ENCODE assay signal across 8 mouse cellular contexts in the genomic region with DNA sequence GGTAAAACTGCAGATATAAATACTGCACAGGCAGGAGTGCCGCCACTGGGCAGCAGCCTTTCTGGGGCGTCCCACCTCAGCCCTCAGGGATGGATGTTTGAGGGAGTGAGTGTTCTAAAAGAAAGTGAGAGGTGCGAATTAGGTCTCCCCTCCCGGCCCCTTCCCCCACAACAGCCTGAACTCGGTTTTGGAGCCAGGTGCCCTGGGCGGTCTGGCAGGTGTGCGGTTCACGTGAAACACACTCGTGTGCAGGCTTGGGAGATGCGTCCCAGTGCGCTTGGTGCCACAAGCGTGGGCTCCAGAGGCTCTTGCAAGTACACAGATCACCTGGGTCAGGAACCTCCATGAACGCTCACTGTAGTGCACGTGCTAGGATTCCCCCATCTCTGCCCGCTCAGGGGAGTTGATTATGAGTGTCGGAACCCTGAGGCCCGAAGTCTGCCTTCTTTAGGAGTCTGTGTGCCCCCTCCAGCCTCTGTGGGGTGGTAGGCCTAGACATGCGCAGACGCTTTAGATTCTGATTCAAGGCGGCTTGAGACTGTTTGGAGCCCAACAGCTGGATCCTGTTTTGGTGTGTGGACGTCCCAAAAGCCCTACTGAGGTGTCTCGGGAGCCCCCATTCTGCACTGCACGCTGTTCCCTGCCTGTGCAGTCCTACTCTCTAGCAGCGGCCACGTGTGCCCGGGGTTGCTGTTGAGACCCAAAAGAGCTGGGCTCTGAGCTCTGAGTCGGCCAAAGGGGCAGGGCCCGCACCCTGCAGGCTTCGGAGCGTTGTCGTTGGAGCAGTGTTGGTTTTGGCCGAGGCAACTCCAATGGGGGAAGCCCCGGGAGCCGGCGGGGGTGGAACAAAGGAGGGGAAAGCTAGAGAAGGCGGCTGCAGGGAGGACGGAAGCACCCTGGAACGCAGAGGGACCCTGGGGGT. TPM values are rescaled to one million over a fixed set of nuclear protein-coding genes. Genes with fewer than 3 reads are reported as not detected.
DNase-seq lines count a peak whose midpoint lies in the region; ATAC-seq and TF ChIP-seq lines count a peak whose summit lies in the region.

No protein-coding gene starts in this region.

- H3K4me1 ChIP-seq in cerebellum, adult 2 months (ENCODE audit: control insufficient read depth, insufficient read depth, low read length), result peaks cover 77% of the 10 kb centered on the region
- H3K4me1 ChIP-seq in heart, adult 2 months (ENCODE audit: control insufficient read depth, insufficient read depth, low read length), result peaks cover 41% of the 10 kb centered on the region

- 20% methylated on average over 38 of the region's 38 CpGs for WGBS in cerebellum, adult 2 months
- 41% methylated on average over 38 of the region's 38 CpGs for WGBS in heart, adult 2 months

- no peak for TF ChIP-seq POLR2A in cerebellum, adult 2 months (IDR thresholded peaks at IDR 0.05; ENCODE audit: borderline replicate concordance, insufficient read depth, low read length)
- TF ChIP-seq POLR2A in heart, adult 2 months (IDR thresholded peaks at IDR 0.05; ENCODE audit: insufficient read depth, low read depth, low read length), result 0 out of 2 replicates have a peak, but pooled peaks have one; percentile 26

- H3K4me3 ChIP-seq in layer of hippocampus, adult 2 months, result peak overlapping the region; percentile 36
- peak overlapping the region; percentile 64 for H3K4me3 ChIP-seq in cerebellum, adult 2 months (replicated peaks; ENCODE audit: insufficient read depth, low read depth, low read length)
- no peak overlapping the region for H3K4me3 ChIP-seq in heart, adult 2 months

- no peak for ATAC-seq in monocyte, adult 5-6 weeks (replicated peaks; ENCODE audit: insufficient number of reproducible peaks, low FRiP score, low TSS enrichment, poor library complexity, severe bottlenecking)

- TF ChIP-seq EP300 in heart, adult 2 months (IDR thresholded peaks at IDR 0.05; ENCODE audit: insufficient read depth, low read depth, low read length), result no peak

- H3K27me3 ChIP-seq in cerebellum, adult 2 months (ENCODE audit: control insufficient read depth, insufficient read depth, low read length), result no peaks in the 10 kb centered on the region
- no peaks in the 10 kb centered on the region for H3K27me3 ChIP-seq in heart, adult 2 months (ENCODE audit: control insufficient read depth, insufficient read depth, low read length)

- TF ChIP-seq CTCF in layer of hippocampus, adult 2 months (conservative IDR thresholded peaks at IDR 0.05), result no peak
- TF ChIP-seq CTCF in cerebellum, adult 2 months (IDR thresholded peaks at IDR 0.05; ENCODE audit: borderline replicate concordance, insufficient read depth, low read depth, low read length), result no peak
- no peak for TF ChIP-seq CTCF in heart, adult 2 months (IDR thresholded peaks at IDR 0.05)

- intact Hi-C loops in heart, adult 2 months (cut with DNase I), result no loop called here

- H3K27ac ChIP-seq in layer of hippocampus, adult 2 months, result peak overlapping the region; percentile 97
- H3K27ac ChIP-seq in cerebellum, adult 2 months (ENCODE audit: insufficient read depth, low read length), result peak overlapping the region; percentile 92
- peak overlapping the region; percentile 28; the same call in 1 of the 2 replicates for H3K27ac ChIP-seq in heart, adult 2 months

- H3K9ac ChIP-seq in heart, adult 2 months (ENCODE audit: low read depth, low read length), result no peak overlapping the region

- peaks cover 7% of the 10 kb centered on the region; the same call in 1 of the 2 replicates for H3K36me3 ChIP-seq in heart, adult 2 months (ENCODE audit: control insufficient read depth, insufficient read depth, low read length)

- DNase-seq in layer of hippocampus, adult 2 months (ENCODE audit: low spot score in 2 of 2), result peak in 1 of 2 experiments; percentile 73
- no peak for DNase-seq in layer of hippocampus, postnatal 36 days
- peak; percentile 61 to 65 for DNase-seq in cerebellum, adult 2 months
- peak; percentile 80 to 86 for DNase-seq in heart, adult 2 months
- peak; percentile 51 for DNase-seq in kidney, adult 18-20 months
- peak; percentile 79 for DNase-seq in lung, postnatal 25 days (ENCODE audit: low spot score)
- no peak for DNase-seq in thymus, postnatal 36 days

- H3K79me2 ChIP-seq in heart, adult 2 months (replicated peaks; ENCODE audit: control insufficient read depth, insufficient read depth, low read length), result peaks cover 9% of the 10 kb centered on the region; the same call in 1 of the 2 replicates

RNA-seq across cellular contexts. Expression of a gene that starts 14.1 kb away (rescaled TPM):
- 100 to 1,000 TPM; 408 to 482 TPM for total RNA-seq in layer of hippocampus, adult 2 months (2021)
- total RNA-seq in layer of hippocampus, postnatal 36 days (2021), result 100 to 1,000 TPM; 387 to 434 TPM
- 98.5 and 105 TPM in 2 replicates for polyA plus RNA-seq in cerebellum, adult 2 months (2012; rRNA removed)
- 100 to 1,000 TPM; 274 to 297 TPM for total RNA-seq in heart, adult 2 months (2021)
- polyA plus RNA-seq in heart, adult 2 months (2012; rRNA removed), result 49.0 and 68.7 TPM in 2 replicates
- 8.1 to 16.7 TPM (median 9.9 TPM) in 3 replicates for total RNA-seq in monocyte, adult 5-6 weeks (2017)

RNA-seq across cellular contexts. Expression of a gene that starts 36.6 kb away (rescaled TPM):
- 10 to 100 TPM; 11.9 TPM for total RNA-seq in layer of hippocampus, adult 2 months (2021)
- total RNA-seq in layer of hippocampus, postnatal 36 days (2021), result 10 to 100 TPM in 1 of 2 experiments, 1 to 10 TPM in 1; 9.4 to 10.5 TPM
- 16.1 and 16.2 TPM in 2 replicates for polyA plus RNA-seq in cerebellum, adult 2 months (2012; rRNA removed)
- 10 to 100 TPM; 11.2 to 12.3 TPM for total RNA-seq in heart, adult 2 months (2021)
- polyA plus RNA-seq in heart, adult 2 months (2012; rRNA removed), result 6.1 and 7.6 TPM in 2 replicates
- total RNA-seq in monocyte, adult 5-6 weeks (2017), result 3.6 to 4.0 TPM (median 3.8 TPM) in 3 replicates

RNA-seq across cellular contexts. Expression of a gene that starts 45.3 kb away (rescaled TPM):
- 10 to 100 TPM; 23.3 to 26.1 TPM for total RNA-seq in layer of hippocampus, adult 2 months (2021)
- 10 to 100 TPM; 23.2 to 25.7 TPM for total RNA-seq in layer of hippocampus, postnatal 36 days (2021)
- 45.3 and 45.5 TPM in 2 replicates for polyA plus RNA-seq in cerebellum, adult 2 months (2012; rRNA removed)
- total RNA-seq in heart, adult 2 months (2021), result 10 to 100 TPM; 27.4 to 29.7 TPM
- polyA plus RNA-seq in heart, adult 2 months (2012; rRNA removed), result 13.4 and 21.2 TPM in 2 replicates
- total RNA-seq in monocyte, adult 5-6 weeks (2017), result 10.0 to 12.8 TPM (median 11.2 TPM) in 3 replicates

RNA-seq across cellular contexts. Expression of a gene that starts 54.4 kb away (rescaled TPM):
- total RNA-seq in layer of hippocampus, adult 2 months (2021), result 10 to 100 TPM; 63.4 to 75.9 TPM
- 10 to 100 TPM; 67.9 to 68.5 TPM for total RNA-seq in layer of hippocampus, postnatal 36 days (2021)
- 117 and 120 TPM in 2 replicates for polyA plus RNA-seq in cerebellum, adult 2 months (2012; rRNA removed)
- total RNA-seq in heart, adult 2 months (2021), result 10 to 100 TPM; 85.1 to 87.6 TPM
- 77.3 and 101 TPM in 2 replicates for polyA plus RNA-seq in heart, adult 2 months (2012; rRNA removed)
- 31.6 to 37.2 TPM (median 34.2 TPM) in 3 replicates for total RNA-seq in monocyte, adult 5-6 weeks (2017)

Comparison
In these comparisons a context has a peak if more than half of its experiments do, and no peak if none do; other contexts are left out.
1. DNase-seq: peak in cerebellum, adult 2 months (2 of 2), heart, adult 2 months (2 of 2), kidney, adult 18-20 months (single experiment) and lung, postnatal 25 days (single experiment); none in layer of hippocampus, postnatal 36 days (0 of 2) and thymus, postnatal 36 days (0 of 2).
2. H3K27ac ChIP-seq: peak in every context shown above with its lines; median percentile 97 in layer of hippocampus, adult 2 months; 92 in cerebellum, adult 2 months; 28 in heart, adult 2 months.
3. RNA of a gene that starts 14.1 kb away (total RNA-seq): 408 to 482 TPM in layer of hippocampus, adult 2 months, 387 to 434 TPM in layer of hippocampus, postnatal 36 days and 274 to 297 TPM in heart, adult 2 months; 8.1 to 16.7 TPM in monocyte, adult 5-6 weeks; every median in the first group is over 10 times any median in the second.